Mouse (Mus musculus): ENCODE data around the gene Cdh11. TPM values are rescaled to one million over a fixed set of nuclear protein-coding genes. Genes with fewer than 3 reads are reported as not detected.

The Cdh11 gene
- polyA plus RNA-seq, 1 experiment from 2014 or later, result 27.4 TPM

GRCm38 (mm10) chr8:102780899-102781298 lies 4.5 kb downstream of the Cdh11 start:
- peak; percentile 64 for DNase-seq (ENCODE audit: low spot score)
- no peaks in the 10 kb centered on the region for H3K9me3 ChIP-seq (ENCODE audit: control insufficient read depth, low read length)
- peaks cover 39% of the 10 kb centered on the region for H3K27me3 ChIP-seq (replicated peaks; ENCODE audit: control insufficient read depth, insufficient read depth, low read length)
- H3K36me3 ChIP-seq (ENCODE audit: control insufficient read depth, insufficient read depth, low read length), result no peaks in the 10 kb centered on the region
- H3K4me2 ChIP-seq, result peak overlapping the region; percentile 52
- 0 out of 2 replicates have a peak overlapping the region, but pooled peaks have one; percentile 7 for H3K4me3 ChIP-seq (ENCODE audit: low read depth, low read length)
- 3% methylated on average over 12 of the region's 12 CpGs for WGBS
- no peak overlapping the region for H3K27ac ChIP-seq (ENCODE audit: low read depth, low read length)
- H3K4me1 ChIP-seq (replicated peaks; ENCODE audit: control insufficient read depth, insufficient read depth, low read length), result no peaks in the 10 kb centered on the region
- no peak for ATAC-seq (replicated peaks; ENCODE audit: low FRiP score)
- H3K9ac ChIP-seq (ENCODE audit: low read depth, low read length), result no peak overlapping the region

GRCm38 (mm10) chr8:102774594-102774993 lies 10.8 kb downstream of the Cdh11 start:
- no peak overlapping the region for H3K9ac ChIP-seq (ENCODE audit: low read depth, low read length)
- no peak overlapping the region for H3K4me3 ChIP-seq (ENCODE audit: low read depth, low read length)
- WGBS, result 62% methylated on average over 1 of the region's 1 CpGs
- no peaks in the 10 kb centered on the region for H3K9me3 ChIP-seq (ENCODE audit: control insufficient read depth, low read length)
- ATAC-seq (replicated peaks; ENCODE audit: low FRiP score), result no peak
- no peak for DNase-seq (ENCODE audit: low spot score)
- H3K4me2 ChIP-seq, result no peak overlapping the region
- H3K36me3 ChIP-seq (ENCODE audit: control insufficient read depth, insufficient read depth, low read length), result no peaks in the 10 kb centered on the region
- H3K27me3 ChIP-seq (replicated peaks; ENCODE audit: control insufficient read depth, insufficient read depth, low read length), result no peaks in the 10 kb centered on the region
- no peak overlapping the region for H3K27ac ChIP-seq (ENCODE audit: low read depth, low read length)
- H3K4me1 ChIP-seq (replicated peaks; ENCODE audit: control insufficient read depth, insufficient read depth, low read length), result no peaks in the 10 kb centered on the region

DNA sequence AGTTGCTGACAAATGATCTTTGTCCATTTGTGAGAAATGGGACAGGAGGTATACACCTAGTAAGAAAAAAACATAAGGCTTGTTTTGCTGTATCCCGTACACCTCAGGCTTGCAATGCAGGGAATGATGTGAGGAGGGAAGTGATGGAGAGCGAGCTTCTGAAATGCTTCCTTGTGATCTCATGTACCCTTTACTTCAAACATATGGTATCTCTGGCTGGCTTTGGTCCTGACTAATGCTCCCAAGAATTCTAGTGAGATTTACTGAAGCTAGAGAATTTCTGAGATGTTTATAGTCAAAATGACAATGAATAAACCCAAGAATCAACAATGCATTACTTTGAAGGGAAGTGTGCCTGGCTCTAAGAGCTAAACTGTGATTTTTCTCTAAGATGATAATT lies 14.0 kb downstream of the Cdh11 start:
- no peak overlapping the region for H3K4me3 ChIP-seq (ENCODE audit: low read depth, low read length)
- H3K4me2 ChIP-seq, result no peak overlapping the region
- ATAC-seq (replicated peaks; ENCODE audit: low FRiP score) (no peak), DNase-seq (ENCODE audit: low spot score) (no peak)
- no peaks in the 10 kb centered on the region for H3K27me3 ChIP-seq (replicated peaks; ENCODE audit: control insufficient read depth, insufficient read depth, low read length)
- 88% methylated on average over 2 of the region's 2 CpGs for WGBS
- H3K9ac ChIP-seq (ENCODE audit: low read depth, low read length), result no peak overlapping the region
- no peaks in the 10 kb centered on the region for H3K36me3 ChIP-seq (ENCODE audit: control insufficient read depth, insufficient read depth, low read length)
- H3K4me1 ChIP-seq (replicated peaks; ENCODE audit: control insufficient read depth, insufficient read depth, low read length), result no peaks in the 10 kb centered on the region
- no peaks in the 10 kb centered on the region for H3K9me3 ChIP-seq (ENCODE audit: control insufficient read depth, low read length)
- H3K27ac ChIP-seq (ENCODE audit: low read depth, low read length), result no peak overlapping the region

- no peak overlapping the region for H3K4me3 ChIP-seq (ENCODE audit: low read depth, low read length)
- H3K4me2 ChIP-seq, result no peak overlapping the region
- H3K9me3 ChIP-seq (ENCODE audit: control insufficient read depth, low read length), result no peaks in the 10 kb centered on the region
- no peaks in the 10 kb centered on the region for H3K4me1 ChIP-seq (replicated peaks; ENCODE audit: control insufficient read depth, insufficient read depth, low read length)
- no peaks in the 10 kb centered on the region for H3K36me3 ChIP-seq (ENCODE audit: control insufficient read depth, insufficient read depth, low read length)
- H3K27ac ChIP-seq (ENCODE audit: low read depth, low read length), result no peak overlapping the region
- no peak for DNase-seq (ENCODE audit: low spot score)
- no peak overlapping the region for H3K9ac ChIP-seq (ENCODE audit: low read depth, low read length)
- 93% methylated on average over 5 of the region's 5 CpGs for WGBS
- H3K27me3 ChIP-seq (replicated peaks; ENCODE audit: control insufficient read depth, insufficient read depth, low read length), result no peaks in the 10 kb centered on the region
- no peak for ATAC-seq (replicated peaks; ENCODE audit: low FRiP score)
Observed at GRCm38 (mm10) chr8:102753839-102754238, 31.6 kb downstream of the Cdh11 start.

DNA sequence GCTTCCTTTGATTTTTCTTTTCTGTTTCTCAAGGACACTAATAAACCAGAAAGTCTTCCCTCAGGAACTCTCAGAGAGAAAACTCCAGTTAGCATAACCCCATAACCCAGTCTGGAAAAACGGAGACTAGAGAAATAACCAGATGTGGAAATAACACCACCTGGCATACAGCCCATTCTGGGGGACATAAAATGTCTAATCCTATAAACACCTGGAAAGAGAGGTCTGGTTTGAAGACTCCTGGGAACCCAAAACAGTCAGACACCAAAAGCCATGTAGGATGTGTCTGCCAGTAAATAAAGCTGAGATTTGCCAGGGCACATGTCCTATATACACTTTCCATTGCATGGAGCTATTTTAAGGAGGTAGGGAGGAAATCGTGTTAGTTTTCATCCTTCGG lies 42.5 kb downstream of the Cdh11 start:
- 82% methylated on average over 3 of the region's 3 CpGs for WGBS
- ATAC-seq (replicated peaks; ENCODE audit: low FRiP score) (no peak), DNase-seq (ENCODE audit: low spot score) (no peak)
- H3K4me1 ChIP-seq (replicated peaks; ENCODE audit: control insufficient read depth, insufficient read depth, low read length), result no peaks in the 10 kb centered on the region
- H3K27ac ChIP-seq (ENCODE audit: low read depth, low read length), result no peak overlapping the region
- H3K9ac ChIP-seq (ENCODE audit: low read depth, low read length), result no peak overlapping the region
- H3K4me2 ChIP-seq, result no peak overlapping the region
- no peaks in the 10 kb centered on the region for H3K9me3 ChIP-seq (ENCODE audit: control insufficient read depth, low read length)
- H3K4me3 ChIP-seq (ENCODE audit: low read depth, low read length), result no peak overlapping the region
- H3K36me3 ChIP-seq (ENCODE audit: control insufficient read depth, insufficient read depth, low read length), result no peaks in the 10 kb centered on the region; the same call in 1 of the 2 replicates
- H3K27me3 ChIP-seq (replicated peaks; ENCODE audit: control insufficient read depth, insufficient read depth, low read length), result no peaks in the 10 kb centered on the region

- H3K4me2 ChIP-seq, result no peak overlapping the region
- no peak overlapping the region for H3K27ac ChIP-seq (ENCODE audit: low read depth, low read length)
- 59% methylated on average over 5 of the region's 5 CpGs for WGBS
- H3K4me3 ChIP-seq (ENCODE audit: low read depth, low read length), result no peak overlapping the region
- H3K9ac ChIP-seq (ENCODE audit: low read depth, low read length), result no peak overlapping the region
- DNase-seq (ENCODE audit: low spot score) (no peak), ATAC-seq (replicated peaks; ENCODE audit: low FRiP score) (no peak)
- no peaks in the 10 kb centered on the region; the same call in 1 of the 2 replicates for H3K36me3 ChIP-seq (ENCODE audit: control insufficient read depth, insufficient read depth, low read length)
- no peaks in the 10 kb centered on the region for H3K9me3 ChIP-seq (ENCODE audit: control insufficient read depth, low read length)
- no peaks in the 10 kb centered on the region for H3K4me1 ChIP-seq (replicated peaks; ENCODE audit: control insufficient read depth, insufficient read depth, low read length)
- no peaks in the 10 kb centered on the region for H3K27me3 ChIP-seq (replicated peaks; ENCODE audit: control insufficient read depth, insufficient read depth, low read length)
Observed at GRCm38 (mm10) chr8:102742008-102742591, 43.3 kb downstream of the Cdh11 start.

DNA sequence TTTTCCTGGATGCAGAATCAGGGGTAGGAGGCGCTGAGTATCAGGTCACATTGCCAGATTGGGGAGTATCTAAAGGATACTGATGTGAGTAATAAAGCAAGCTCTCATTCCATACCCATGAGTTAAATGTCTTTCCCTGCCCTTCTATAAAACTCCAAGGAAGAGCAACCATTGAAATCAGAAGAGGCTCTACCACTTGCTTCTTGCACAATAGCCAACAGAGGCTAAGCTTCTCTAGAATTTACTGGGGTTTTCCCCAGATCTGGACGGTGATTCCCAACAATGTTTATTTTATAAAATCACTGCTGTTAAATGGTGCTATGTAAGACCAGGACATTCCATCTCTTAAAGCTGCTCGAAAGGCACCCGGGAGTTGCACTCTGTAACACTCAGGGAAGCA lies 44.5 kb downstream of the Cdh11 start:
- no peaks in the 10 kb centered on the region for H3K4me1 ChIP-seq (replicated peaks; ENCODE audit: control insufficient read depth, insufficient read depth, low read length)
- no peak for DNase-seq (ENCODE audit: low spot score)
- H3K9ac ChIP-seq (ENCODE audit: low read depth, low read length), result no peak overlapping the region
- H3K27ac ChIP-seq (ENCODE audit: low read depth, low read length), result no peak overlapping the region
- no peaks in the 10 kb centered on the region for H3K9me3 ChIP-seq (ENCODE audit: control insufficient read depth, low read length)
- 77% methylated on average over 4 of the region's 4 CpGs for WGBS
- H3K36me3 ChIP-seq (ENCODE audit: control insufficient read depth, insufficient read depth, low read length), result no peaks in the 10 kb centered on the region; the same call in 1 of the 2 replicates
- H3K27me3 ChIP-seq (replicated peaks; ENCODE audit: control insufficient read depth, insufficient read depth, low read length), result no peaks in the 10 kb centered on the region
- no peak for ATAC-seq (replicated peaks; ENCODE audit: low FRiP score)
- no peak overlapping the region for H3K4me3 ChIP-seq (ENCODE audit: low read depth, low read length)
- H3K4me2 ChIP-seq, result no peak overlapping the region

DNA sequence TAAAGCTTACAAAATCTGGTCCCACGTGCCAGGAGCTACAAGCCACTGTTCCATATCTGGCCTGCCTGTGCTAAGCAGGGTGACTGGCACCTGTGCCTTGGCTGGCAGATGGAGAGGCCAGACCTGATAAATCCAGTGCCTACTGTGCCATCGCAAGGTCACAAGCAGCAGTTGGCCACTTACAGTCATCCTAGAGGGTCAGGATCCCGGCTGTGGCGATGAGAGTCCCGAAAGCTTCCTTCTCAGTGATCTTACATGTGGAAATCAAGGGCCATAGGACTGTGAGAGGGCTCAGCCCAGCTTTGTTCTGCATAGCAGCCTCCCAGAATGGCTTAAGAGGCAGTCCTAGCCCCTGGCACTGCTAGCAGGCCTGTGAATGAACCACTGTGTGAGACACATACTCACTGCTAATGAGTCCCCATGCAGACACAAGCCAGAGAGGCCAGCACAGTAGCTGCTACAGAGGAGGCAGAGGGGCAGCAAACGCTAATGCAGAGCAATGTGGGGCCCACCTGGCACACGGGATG lies 46.4 kb downstream of the Cdh11 start:
- H3K27me3 ChIP-seq (replicated peaks; ENCODE audit: control insufficient read depth, insufficient read depth, low read length), result no peaks in the 10 kb centered on the region
- no peaks in the 10 kb centered on the region for H3K9me3 ChIP-seq (ENCODE audit: control insufficient read depth, low read length)
- H3K4me1 ChIP-seq (replicated peaks; ENCODE audit: control insufficient read depth, insufficient read depth, low read length), result no peaks in the 10 kb centered on the region
- WGBS, result 83% methylated on average over 7 of the region's 7 CpGs
- DNase-seq (ENCODE audit: low spot score) (no peak), ATAC-seq (replicated peaks; ENCODE audit: low FRiP score) (no peak)
- no peak overlapping the region for H3K4me2 ChIP-seq
- no peaks in the 10 kb centered on the region; the same call in 1 of the 2 replicates for H3K36me3 ChIP-seq (ENCODE audit: control insufficient read depth, insufficient read depth, low read length)
- H3K27ac ChIP-seq (ENCODE audit: low read depth, low read length), result no peak overlapping the region
- H3K4me3 ChIP-seq (ENCODE audit: low read depth, low read length), result no peak overlapping the region
- H3K9ac ChIP-seq (ENCODE audit: low read depth, low read length), result no peak overlapping the region

DNA sequence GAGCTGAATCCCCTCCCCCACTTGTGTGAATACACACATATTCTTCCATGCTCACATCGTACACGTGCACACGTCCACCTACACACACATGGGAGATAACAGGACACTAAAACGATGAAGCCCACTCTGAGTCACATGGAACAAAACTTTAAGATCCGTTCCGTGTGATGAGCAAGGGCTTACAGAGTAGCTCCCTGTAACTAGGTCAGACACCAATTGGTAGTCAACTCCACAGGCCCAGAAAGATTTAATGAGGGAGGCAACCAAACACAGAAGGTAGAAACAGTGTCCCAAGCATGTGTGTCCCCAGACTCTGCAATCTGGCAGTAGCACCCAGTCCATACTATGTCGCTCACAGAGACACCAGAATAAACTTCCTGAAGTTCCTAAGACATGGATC lies 47.0 kb downstream of the Cdh11 start:
- no peak overlapping the region for H3K9ac ChIP-seq (ENCODE audit: low read depth, low read length)
- DNase-seq (ENCODE audit: low spot score) (no peak), ATAC-seq (replicated peaks; ENCODE audit: low FRiP score) (no peak)
- H3K4me3 ChIP-seq (ENCODE audit: low read depth, low read length), result no peak overlapping the region
- H3K27me3 ChIP-seq (replicated peaks; ENCODE audit: control insufficient read depth, insufficient read depth, low read length), result no peaks in the 10 kb centered on the region
- H3K4me1 ChIP-seq (replicated peaks; ENCODE audit: control insufficient read depth, insufficient read depth, low read length), result no peaks in the 10 kb centered on the region
- H3K4me2 ChIP-seq, result no peak overlapping the region
- H3K36me3 ChIP-seq (ENCODE audit: control insufficient read depth, insufficient read depth, low read length), result no peaks in the 10 kb centered on the region; the same call in 1 of the 2 replicates
- WGBS, result 83% methylated on average over 7 of the region's 7 CpGs
- H3K27ac ChIP-seq (ENCODE audit: low read depth, low read length), result no peak overlapping the region
- no peaks in the 10 kb centered on the region for H3K9me3 ChIP-seq (ENCODE audit: control insufficient read depth, low read length)

Data from liver, embryonic 11.5 days (tissue).